Mouse (Mus musculus): ENCODE results near the gene Gm10720.
"Not testable (repeated sequence)": the region's sequence is repeated elsewhere in the genome, so short reads cannot be mapped to it uniquely, and the experiment has no call there.

DNA sequence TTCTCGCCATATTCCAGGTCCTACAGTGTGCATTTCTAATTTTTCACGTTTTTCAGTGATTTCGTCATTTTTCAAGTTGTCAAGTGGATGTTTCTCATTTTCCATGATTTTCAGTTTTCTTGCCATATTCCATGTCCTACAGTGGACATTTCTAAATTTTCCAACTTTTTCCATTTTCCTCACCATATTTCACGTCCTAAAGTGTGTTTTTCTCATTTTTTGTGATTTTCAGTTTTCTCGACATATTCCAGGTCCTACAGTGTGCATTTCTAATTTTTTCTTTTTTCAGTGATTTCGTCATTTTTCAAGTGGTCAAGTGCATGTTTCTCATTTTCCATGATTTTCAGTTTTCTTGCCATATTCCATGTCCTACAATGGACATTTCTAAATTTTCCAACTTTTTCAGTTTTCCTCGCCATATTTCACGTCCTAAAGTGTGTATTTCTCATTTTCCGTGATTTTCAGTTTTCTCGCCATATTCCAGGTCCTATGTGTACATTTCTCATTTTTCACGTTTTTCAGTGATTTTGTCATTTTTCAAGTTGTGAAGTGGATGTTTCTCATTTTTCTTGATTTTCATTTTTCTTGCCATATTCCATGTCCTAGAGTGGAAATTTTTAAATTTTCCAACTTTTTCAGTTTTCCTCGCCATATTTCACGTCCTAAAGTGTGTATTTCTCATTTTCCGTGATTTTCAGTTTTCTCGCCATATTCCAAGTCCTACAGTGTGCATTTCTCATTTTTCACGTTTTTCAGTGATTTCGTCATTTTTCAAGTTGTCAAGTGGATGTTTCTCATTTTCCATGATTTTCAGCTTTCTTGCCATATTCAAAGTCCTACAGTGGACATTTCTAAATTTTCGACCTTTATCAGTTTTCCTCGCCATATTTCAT, 4.6 kb downstream of the Gm10720 start:
- not testable (repeated sequence) for TF ChIP-seq CTCF, EP300 (IDR thresholded peaks at IDR 0.05; ENCODE audit: low read depth)

Data from heart, postnatal 0 days (tissue).